Mouse (Mus musculus) midbrain, embryonic 11.5 days (tissue): ENCODE measurements at regions not wholly inside any gene's neighbourhood (a gene's known extent, or its start where the extent isn't known, plus 50 kb on each side); places are given as distances from the start of the nearest gene placed in this dataset.

Experiments
- ATAC-seq: fragments of 200-750 bp; cut with Nextera tagmentation; 2 replicates; pipeline ENCODE4 v1.8.0; 2017; ENCODE audit warnings: moderate TSS enrichment, moderate library complexity; ENCODE audit not compliant: low FRiP score
- DNase-seq: peaks from one replicate; pipeline ENCODE4 v3.0.0; 2015; ENCODE audit warnings: low spot score; ENCODE audit errors: missing footprints
- H3K27ac ChIP-seq: fragments of 300-500 bp; sonication (generic); 2 replicates; pipeline ENCODE4 v1.5.1; 2014; ENCODE audit warnings: low read depth, low read length
- H3K27me3 ChIP-seq: fragments of 300-500 bp; sonication (generic); 2 replicates; pipeline ENCODE4 v1.6.1; 2014; ENCODE audit warnings: mild to moderate bottlenecking, low read length, moderate library complexity, mixed read lengths; ENCODE audit not compliant: control insufficient read depth, insufficient read depth
- H3K36me3 ChIP-seq: fragments of 300-500 bp; sonication (generic); 2 replicates; pipeline ENCODE4 v1.6.1; 2014; ENCODE audit warnings: mild to moderate bottlenecking, low read length, moderate library complexity, mixed read lengths; ENCODE audit not compliant: control insufficient read depth, insufficient read depth
- H3K4me1 ChIP-seq: fragments of 300-500 bp; sonication (generic); 2 replicates; pipeline ENCODE4 v1.6.1; 2014; ENCODE audit warnings: low read length; ENCODE audit not compliant: control insufficient read depth, insufficient read depth
- H3K4me2 ChIP-seq: fragments of 300-500 bp; sonication (generic); 2 replicates; pipeline ENCODE4 v1.6.1; 2014; ENCODE audit warnings: mild to moderate bottlenecking, moderate library complexity
- H3K4me3 ChIP-seq: fragments of 300-500 bp; sonication (generic); 2 replicates; pipeline ENCODE4 v1.5.1; 2014; ENCODE audit warnings: low read depth, low read length
- H3K9ac ChIP-seq: fragments of 300-500 bp; sonication (generic); 2 replicates; pipeline ENCODE4 v1.6.1; 2014; ENCODE audit warnings: low read length
- H3K9me3 ChIP-seq: fragments of 300-500 bp; sonication (generic); 2 replicates; pipeline ENCODE4 v1.6.1; 2016; ENCODE audit warnings: low read length; ENCODE audit not compliant: control insufficient read depth
- WGBS: fragments of 180-500 bp; shearing (Covaris S2); extraction: QIAGEN DNeasy Blood & Tissue Kit; methylation state at CpG from one replicate; pipeline ENCODE4 v1.1.7; 2014; 5-methylcytosine and 5-hydroxymethylcytosine counted together

- no peak overlapping the region for H3K4me2 ChIP-seq
- H3K4me1 ChIP-seq = no peaks in the 10 kb centered on the region
- WGBS = 77% methylated on average over 4 of the region's 4 CpGs
- DNase-seq (no peak), ATAC-seq (0 out of 2 replicates have a peak, but pooled peaks have one; percentile 38)
- H3K9ac ChIP-seq = no peak overlapping the region
- H3K36me3 ChIP-seq = no peaks in the 10 kb centered on the region
- H3K9me3 ChIP-seq = no peaks in the 10 kb centered on the region
- no peaks in the 10 kb centered on the region for H3K27me3 ChIP-seq
- H3K27ac ChIP-seq = no peak overlapping the region
- H3K4me3 ChIP-seq = no peak overlapping the region
These were observed 545.5 kb upstream of the Api5 start for GRCm38 (mm10) chr2:94983484-94983883.

- H3K27me3 ChIP-seq = no peaks in the 10 kb centered on the region
- H3K27ac ChIP-seq = no peak overlapping the region
- no peak for ATAC-seq
- H3K9me3 ChIP-seq = no peaks in the 10 kb centered on the region
- H3K4me3 ChIP-seq = no peak overlapping the region
- no peak for DNase-seq
- H3K9ac ChIP-seq = no peak overlapping the region
- H3K36me3 ChIP-seq = no peaks in the 10 kb centered on the region
- H3K4me2 ChIP-seq = no peak overlapping the region
- no peaks in the 10 kb centered on the region for H3K4me1 ChIP-seq
These were observed 525.6 kb upstream of the Api5 start for GRCm38 (mm10) chr2:94963520-94963919.

- Histone ChIP-seq H3K36me3 (no peaks in the 10 kb centered on the region), H3K27ac (no peak overlapping the region), H3K9me3 (no peaks in the 10 kb centered on the region), H3K9ac (no peak overlapping the region), H3K4me2 (no peak overlapping the region), H3K4me3 (no peak overlapping the region), H3K4me1 (no peaks in the 10 kb centered on the region), H3K27me3 (no peaks in the 10 kb centered on the region)
- ATAC-seq (no peak), DNase-seq (no peak)
These were observed 507.7 kb upstream of the Api5 start for GRCm38 (mm10) chr2:94945646-94946045.

- DNase-seq (no peak), ATAC-seq (no peak)
- Histone ChIP-seq H3K4me2 (no peak overlapping the region), H3K9ac (no peak overlapping the region), H3K36me3 (no peaks in the 10 kb centered on the region), H3K27me3 (no peaks in the 10 kb centered on the region), H3K4me1 (no peaks in the 10 kb centered on the region), H3K4me3 (no peak overlapping the region), H3K9me3 (no peaks in the 10 kb centered on the region), H3K27ac (no peak overlapping the region)
- WGBS = 88% methylated on average over 4 of the region's 4 CpGs
These were observed 494.2 kb upstream of the Api5 start for GRCm38 (mm10) chr2:94932115-94932514.

- Histone ChIP-seq H3K4me2 (no peak overlapping the region), H3K4me3 (no peak overlapping the region), H3K9ac (no peak overlapping the region), H3K27me3 (no peaks in the 10 kb centered on the region), H3K9me3 (no peaks in the 10 kb centered on the region), H3K4me1 (no peaks in the 10 kb centered on the region), H3K36me3 (no peaks in the 10 kb centered on the region), H3K27ac (no peak overlapping the region)
- no peak for DNase-seq
- WGBS = 79% methylated on average over 3 of the region's 3 CpGs
- ATAC-seq = no peak
These were observed 481.4 kb upstream of the Api5 start for GRCm38 (mm10) chr2:94919361-94919760.

GRCm38 (mm10) chr2:94918062-94918461, 480.1 kb upstream of the Api5 start:
- no peak overlapping the region for H3K27ac ChIP-seq
- H3K36me3 ChIP-seq = no peaks in the 10 kb centered on the region
- no peaks in the 10 kb centered on the region for H3K9me3 ChIP-seq
- H3K4me3 ChIP-seq = no peak overlapping the region
- no peaks in the 10 kb centered on the region for H3K27me3 ChIP-seq
- H3K4me2 ChIP-seq = no peak overlapping the region
- ATAC-seq = no peak
- WGBS = 87% methylated on average over 2 of the region's 2 CpGs
- H3K9ac ChIP-seq = no peak overlapping the region
- no peak for DNase-seq
- no peaks in the 10 kb centered on the region for H3K4me1 ChIP-seq

- no peak for ATAC-seq
These were observed 463.6 kb upstream of the Api5 start for GRCm38 (mm10) chr2:94901580-94901979.

More at GRCm38 (mm10) chr2:94901580-94901979, 463.6 kb upstream of the Api5 start:
- H3K27me3 ChIP-seq = no peaks in the 10 kb centered on the region
- H3K36me3 ChIP-seq = no peaks in the 10 kb centered on the region
- H3K9me3 ChIP-seq = no peaks in the 10 kb centered on the region
- no peaks in the 10 kb centered on the region for H3K4me1 ChIP-seq
- no peak overlapping the region for H3K9ac ChIP-seq
- no peak overlapping the region for H3K4me2 ChIP-seq
- no peak overlapping the region for H3K27ac ChIP-seq
- no peak overlapping the region for H3K4me3 ChIP-seq
- DNase-seq = no peak
